Mouse (Mus musculus): Measurements from ENCODE around the gene 1810010D01Rik. TPM values are rescaled to one million over a fixed set of nuclear protein-coding genes. Genes with fewer than 3 reads are reported as not detected.

The 1810010D01Rik gene
- polyA plus RNA-seq, 2 experiments, result 0.23 TPM; not detected in 1

DNA sequence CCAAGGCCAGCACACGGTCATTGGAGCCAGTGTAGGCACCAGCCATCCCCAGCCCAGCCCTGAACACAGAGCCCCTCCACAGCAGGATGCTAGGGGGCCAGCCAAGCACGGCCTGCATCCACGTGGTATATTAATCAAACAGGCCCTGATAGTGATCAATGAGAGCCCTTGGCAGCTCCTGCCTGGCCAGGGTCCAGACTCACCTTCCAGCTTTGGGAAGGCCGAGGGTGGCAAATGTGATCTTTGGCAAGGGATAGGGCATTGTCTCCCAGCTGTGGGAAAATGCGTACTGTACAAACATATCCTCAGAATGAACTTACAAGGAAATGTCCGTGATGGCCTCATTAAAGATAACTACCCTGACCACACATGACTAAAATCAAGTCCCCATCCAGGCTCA lies 31.2 kb upstream of the 1810010D01Rik start:
- Histone ChIP-seq H3K4me1 (replicated peaks; ENCODE audit: control insufficient read depth in 2 of 2, insufficient read depth in 2 of 2, low read length in 1 of 2) (no peaks in the 10 kb centered on the region), H3K4me3 (ENCODE audit: insufficient read depth in 1 of 2, low read depth in 2 of 2, low read length in 2 of 2) (no peak overlapping the region), H3K36me3 (replicated peaks; ENCODE audit: control insufficient read depth, insufficient read depth, low read depth) (no peaks in the 10 kb centered on the region), H3K27ac (no peak overlapping the region), H3K9ac (replicated peaks) (no peak overlapping the region), H3K27me3 (ENCODE audit: control insufficient read depth, insufficient read depth, low read length) (no peaks in the 10 kb centered on the region), H3K9me3 (ENCODE audit: control insufficient read depth, low read length) (no peaks in the 10 kb centered on the region), H3K4me2 (ENCODE audit: low read depth) (no peak overlapping the region)
- DNase-seq (ENCODE audit: low read depth in 3 of 3, low spot score in 3 of 3) (no peak), ATAC-seq (ENCODE audit: insufficient read depth) (no peak)
- no peak for TF ChIP-seq EP300 (IDR thresholded peaks at IDR 0.05; ENCODE audit: low read depth)
- no peak for TF ChIP-seq CTCF (IDR thresholded peaks at IDR 0.05; ENCODE audit: low read depth)
- 46% methylated on average over 6 of the region's 6 CpGs for WGBS (ENCODE audit: insufficient replicate concordance)

- Histone ChIP-seq H3K9ac (replicated peaks) (no peak overlapping the region), H3K4me2 (ENCODE audit: low read depth) (no peak overlapping the region), H3K9me3 (ENCODE audit: control insufficient read depth, low read length) (no peaks in the 10 kb centered on the region), H3K4me3 (ENCODE audit: insufficient read depth in 1 of 2, low read depth in 2 of 2, low read length in 2 of 2) (no peak overlapping the region), H3K27ac (no peak overlapping the region), H3K27me3 (ENCODE audit: control insufficient read depth, insufficient read depth, low read length) (no peaks in the 10 kb centered on the region), H3K4me1 (replicated peaks; ENCODE audit: control insufficient read depth in 2 of 2, insufficient read depth in 2 of 2, low read length in 1 of 2) (no peaks in the 10 kb centered on the region), H3K36me3 (replicated peaks; ENCODE audit: control insufficient read depth, insufficient read depth, low read depth) (no peaks in the 10 kb centered on the region)
- WGBS (ENCODE audit: insufficient replicate concordance), result 54% methylated on average over 10 of the region's 10 CpGs
- ATAC-seq (ENCODE audit: insufficient read depth) (no peak), DNase-seq (ENCODE audit: low read depth in 3 of 3, low spot score in 3 of 3) (no peak)
- TF ChIP-seq EP300 (IDR thresholded peaks at IDR 0.05; ENCODE audit: low read depth) (no peak), CTCF (IDR thresholded peaks at IDR 0.05; ENCODE audit: low read depth) (no peak)
These were observed 27.2 kb upstream of the 1810010D01Rik start for GRCm38 (mm10) chr7:145234841-145235790.

GRCm38 (mm10) chr7:145231659-145232058 lies 23.7 kb upstream of the 1810010D01Rik start:
- H3K27ac ChIP-seq, result no peak overlapping the region
- no peaks in the 10 kb centered on the region for H3K27me3 ChIP-seq (ENCODE audit: control insufficient read depth, insufficient read depth, low read length)
- H3K9ac ChIP-seq (replicated peaks), result no peak overlapping the region
- TF ChIP-seq EP300 (IDR thresholded peaks at IDR 0.05; ENCODE audit: low read depth) (no peak), CTCF (IDR thresholded peaks at IDR 0.05; ENCODE audit: low read depth) (no peak)
- no peak overlapping the region for H3K4me3 ChIP-seq (ENCODE audit: insufficient read depth in 1 of 2, low read depth in 2 of 2, low read length in 2 of 2)
- DNase-seq (ENCODE audit: low read depth in 3 of 3, low spot score in 3 of 3) (no peak), ATAC-seq (ENCODE audit: insufficient read depth) (no peak)
- no peak overlapping the region for H3K4me2 ChIP-seq (ENCODE audit: low read depth)
- H3K4me1 ChIP-seq (replicated peaks; ENCODE audit: control insufficient read depth in 2 of 2, insufficient read depth in 2 of 2, low read length in 1 of 2), result no peaks in the 10 kb centered on the region
- no peaks in the 10 kb centered on the region for H3K36me3 ChIP-seq (replicated peaks; ENCODE audit: control insufficient read depth, insufficient read depth, low read depth)
- 70% methylated on average over 9 of the region's 9 CpGs for WGBS (ENCODE audit: insufficient replicate concordance)
- H3K9me3 ChIP-seq (ENCODE audit: control insufficient read depth, low read length), result no peaks in the 10 kb centered on the region

GRCm38 (mm10) chr7:145226641-145227040 lies 18.7 kb upstream of the 1810010D01Rik start:
- ATAC-seq (ENCODE audit: insufficient read depth) (no peak), DNase-seq (ENCODE audit: low read depth in 3 of 3, low spot score in 3 of 3) (no peak)
- Histone ChIP-seq H3K27me3 (ENCODE audit: control insufficient read depth, insufficient read depth, low read length) (no peaks in the 10 kb centered on the region), H3K9ac (replicated peaks) (no peak overlapping the region), H3K9me3 (ENCODE audit: control insufficient read depth, low read length) (no peaks in the 10 kb centered on the region), H3K36me3 (replicated peaks; ENCODE audit: control insufficient read depth, insufficient read depth, low read depth) (no peaks in the 10 kb centered on the region), H3K4me1 (replicated peaks; ENCODE audit: control insufficient read depth in 2 of 2, insufficient read depth in 2 of 2, low read length in 1 of 2) (no peaks in the 10 kb centered on the region), H3K4me2 (ENCODE audit: low read depth) (no peak overlapping the region), H3K4me3 (ENCODE audit: insufficient read depth in 1 of 2, low read depth in 2 of 2, low read length in 2 of 2) (no peak overlapping the region), H3K27ac (no peak overlapping the region)
- 67% methylated on average over 6 of the region's 6 CpGs for WGBS (ENCODE audit: insufficient replicate concordance)
- no peak for TF ChIP-seq CTCF (IDR thresholded peaks at IDR 0.05; ENCODE audit: low read depth)
- no peak for TF ChIP-seq EP300 (IDR thresholded peaks at IDR 0.05; ENCODE audit: low read depth)

DNA sequence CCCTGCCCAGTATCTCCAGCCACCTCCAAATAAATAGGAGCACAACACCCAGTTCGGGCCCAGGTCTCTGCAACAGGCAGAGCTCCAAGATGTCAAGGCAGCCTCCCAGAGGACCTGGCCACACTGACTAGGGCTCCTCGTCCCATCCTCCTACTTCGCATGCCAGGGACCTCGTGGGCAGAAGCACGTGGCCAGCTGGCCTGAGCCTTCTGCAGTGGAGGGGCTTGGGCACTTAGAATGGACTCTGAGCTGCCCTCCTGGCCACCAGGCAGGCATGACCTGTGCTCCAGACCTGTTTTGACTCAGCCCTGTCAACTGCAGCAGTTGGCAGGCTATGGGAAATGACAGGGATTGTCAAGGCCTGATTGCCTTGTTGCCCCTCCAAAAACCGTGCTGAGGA lies 17.7 kb upstream of the 1810010D01Rik start:
- H3K4me1 ChIP-seq (replicated peaks; ENCODE audit: control insufficient read depth in 2 of 2, insufficient read depth in 2 of 2, low read length in 1 of 2), result no peaks in the 10 kb centered on the region
- no peaks in the 10 kb centered on the region for H3K27me3 ChIP-seq (ENCODE audit: control insufficient read depth, insufficient read depth, low read length)
- no peak overlapping the region for H3K4me2 ChIP-seq (ENCODE audit: low read depth)
- TF ChIP-seq EP300 (IDR thresholded peaks at IDR 0.05; ENCODE audit: low read depth) (no peak), CTCF (IDR thresholded peaks at IDR 0.05; ENCODE audit: low read depth) (no peak)
- no peaks in the 10 kb centered on the region for H3K36me3 ChIP-seq (replicated peaks; ENCODE audit: control insufficient read depth, insufficient read depth, low read depth)
- 52% methylated on average over 6 of the region's 6 CpGs for WGBS (ENCODE audit: insufficient replicate concordance)
- H3K4me3 ChIP-seq (ENCODE audit: insufficient read depth in 1 of 2, low read depth in 2 of 2, low read length in 2 of 2), result no peak overlapping the region
- H3K9me3 ChIP-seq (ENCODE audit: control insufficient read depth, low read length), result no peaks in the 10 kb centered on the region
- ATAC-seq (ENCODE audit: insufficient read depth) (no peak), DNase-seq (ENCODE audit: low read depth in 3 of 3, low spot score in 3 of 3) (no peak)
- H3K27ac ChIP-seq, result no peak overlapping the region
- no peak overlapping the region for H3K9ac ChIP-seq (replicated peaks)
